Comparison of ENCODE assay signal across 29 mouse cellular contexts in genomic region chr11:37671320-37671719, GRCm38 (mm10).
DNase-seq lines count a peak whose midpoint lies in the region; ATAC-seq lines count a peak whose summit lies in the region.
"Had no signal": no experiment of that assay in that cellular context is flagged by ENCODE, and none has a peak within 500 bp of the region (broad histone marks: within the 10 kb centered on the region; RNA-seq: fewer than 3 reads in every experiment).

No protein-coding gene starts in this region.

- no peaks in the 10 kb centered on the region for H3K27me3 ChIP-seq in forebrain, embryonic 11.5 days (ENCODE audit: control insufficient read depth, insufficient read depth, low read length)
- no peaks in the 10 kb centered on the region for H3K27me3 ChIP-seq in forebrain, embryonic 12.5 days
- no peaks in the 10 kb centered on the region for H3K27me3 ChIP-seq in limb, embryonic 12.5 days
- H3K27me3 ChIP-seq: embryonic facial prominence, embryonic 12.5 days; heart, embryonic 12.5 days; hindbrain, embryonic 13.5 days; megakaryocyte, embryonic 14.5 days; neural tube, embryonic 15.5 days had no signal

- H3K36me3 ChIP-seq in forebrain, embryonic 11.5 days (ENCODE audit: control insufficient read depth, insufficient read depth, low read length) = no peaks in the 10 kb centered on the region
- H3K36me3 ChIP-seq in forebrain, embryonic 12.5 days (replicated peaks) = no peaks in the 10 kb centered on the region
- H3K36me3 ChIP-seq in limb, embryonic 12.5 days = no peaks in the 10 kb centered on the region
- H3K36me3 ChIP-seq: embryonic facial prominence, embryonic 12.5 days; heart, embryonic 12.5 days; hindbrain, embryonic 13.5 days; neural tube, embryonic 15.5 days had no signal

- no peak overlapping the region for H3K9ac ChIP-seq in forebrain, embryonic 11.5 days (ENCODE audit: low read length)
- H3K9ac ChIP-seq in forebrain, embryonic 12.5 days = no peak overlapping the region
- H3K9ac ChIP-seq in limb, embryonic 12.5 days (replicated peaks) = no peak overlapping the region
- H3K9ac ChIP-seq: embryonic facial prominence, embryonic 12.5 days; heart, embryonic 12.5 days; hindbrain, embryonic 13.5 days; liver, embryonic 14.5 days; lung, embryonic 14.5 days; neural tube, embryonic 15.5 days had no signal

- 35% methylated on average over 3 of the region's 3 CpGs for WGBS in forebrain, embryonic 11.5 days
- 28% methylated on average over 3 of the region's 3 CpGs for WGBS in forebrain, embryonic 12.5 days
- 36% methylated on average over 3 of the region's 3 CpGs for WGBS in limb, embryonic 12.5 days

- no peaks in the 10 kb centered on the region for H3K4me1 ChIP-seq in forebrain, embryonic 11.5 days (replicated peaks; ENCODE audit: control insufficient read depth, insufficient read depth, low read length)
- 0 out of 2 replicates have a peak, but pooled peaks cover 4% of the 10 kb centered on the region for H3K4me1 ChIP-seq in forebrain, embryonic 12.5 days
- peaks cover 6% of the 10 kb centered on the region; the same call in 1 of the 2 replicates for H3K4me1 ChIP-seq in limb, embryonic 12.5 days (replicated peaks)
- H3K4me1 ChIP-seq: embryonic facial prominence, embryonic 12.5 days; heart, embryonic 12.5 days; hindbrain, embryonic 13.5 days; megakaryocyte, embryonic 14.5 days; neural tube, embryonic 15.5 days had no signal

- H3K27ac ChIP-seq in forebrain, embryonic 11.5 days (ENCODE audit: low read depth, low read length) = no peak overlapping the region
- H3K27ac ChIP-seq in forebrain, embryonic 12.5 days = no peak overlapping the region
- peak overlapping the region; percentile 47; the same call in 1 of the 2 replicates for H3K27ac ChIP-seq in limb, embryonic 12.5 days
- H3K27ac ChIP-seq: embryonic facial prominence, embryonic 12.5 days; hindbrain, embryonic 13.5 days; liver, embryonic 14.5 days; neural tube, embryonic 15.5 days had no signal

- H3K4me3 ChIP-seq in forebrain, embryonic 11.5 days (ENCODE audit: low read depth, low read length) = no peak overlapping the region
- no peak overlapping the region for H3K4me3 ChIP-seq in forebrain, embryonic 12.5 days (replicated peaks)
- no peak overlapping the region for H3K4me3 ChIP-seq in limb, embryonic 12.5 days (replicated peaks)
- H3K4me3 ChIP-seq: embryonic facial prominence, embryonic 12.5 days; erythroblast, embryonic 14.5 days; heart, embryonic 12.5 days; hindbrain, embryonic 13.5 days; megakaryocyte, embryonic 14.5 days; neural tube, embryonic 15.5 days had no signal

- no peak overlapping the region for H3K4me2 ChIP-seq in forebrain, embryonic 11.5 days (ENCODE audit: low read depth, low read length, severe bottlenecking)
- H3K4me2 ChIP-seq in forebrain, embryonic 12.5 days = no peak overlapping the region
- no peak overlapping the region for H3K4me2 ChIP-seq in limb, embryonic 12.5 days
- H3K4me2 ChIP-seq: embryonic facial prominence, embryonic 12.5 days; heart, embryonic 12.5 days; hindbrain, embryonic 13.5 days; lung, embryonic 14.5 days; neural tube, embryonic 15.5 days had no signal

- DNase-seq in forebrain, embryonic 11.5 days (ENCODE audit: low spot score) = peak; percentile 46
- peak; percentile 10 for DNase-seq in retina, postnatal 1 day
- DNase-seq in retina, embryonic 14.5 days (ENCODE audit: low spot score) = no peak
- no peak for DNase-seq in thymus, postnatal 14 days
- DNase-seq: adrenal gland, postnatal 25 days; cerebellum, adult 11 months; cerebellum, adult 9-11 months; gastrocnemius, postnatal 10 days; heart, adult 11 months; heart, postnatal 14 days; kidney, adult 18-20 months; kidney, postnatal 4 days; layer of hippocampus, adult 9-11 months; left cerebral cortex, postnatal 4 days; lung, embryonic 14.5 days; lung, postnatal 36 days; thymus, adult 18-20 months; thymus, postnatal 4 days had no signal

- ATAC-seq in forebrain, embryonic 11.5 days (replicated peaks; ENCODE audit: low FRiP score) = no peak; the same call in 1 of the 2 replicates
- no peak for ATAC-seq in forebrain, embryonic 12.5 days (ENCODE audit: low FRiP score)
- peak; percentile 52; the same call in 1 of the 2 replicates for ATAC-seq in limb, embryonic 12.5 days (ENCODE audit: insufficient number of reproducible peaks, insufficient read depth, low FRiP score, low TSS enrichment, low read depth)
- no peak for ATAC-seq in megakaryocyte-erythroid progenitor cell, adult 5-6 weeks (replicated peaks; ENCODE audit: low FRiP score, low TSS enrichment, poor library complexity, severe bottlenecking)
- ATAC-seq: inflammation-experienced regulatory T-cells, adult 6 months had no signal

- no peaks in the 10 kb centered on the region for H3K9me3 ChIP-seq in forebrain, embryonic 11.5 days (ENCODE audit: control insufficient read depth, low read length)
- H3K9me3 ChIP-seq in forebrain, embryonic 12.5 days = no peaks in the 10 kb centered on the region
- H3K9me3 ChIP-seq in limb, embryonic 12.5 days = no peaks in the 10 kb centered on the region
- H3K9me3 ChIP-seq: embryonic facial prominence, embryonic 12.5 days; heart, embryonic 12.5 days; hindbrain, embryonic 13.5 days; megakaryocyte, embryonic 14.5 days; neural tube, embryonic 15.5 days had no signal

Comparison
In these comparisons a context has a peak if more than half of its experiments do, and no peak if none do; other contexts are left out.
1. DNase-seq: peak in forebrain, embryonic 11.5 days (single experiment) and retina, postnatal 1 day (single experiment); none in retina, embryonic 14.5 days (single experiment) and thymus, postnatal 14 days (single experiment).